Mouse (Mus musculus) MEL (cell line): ENCODE results near the gene BC025920. TPM values are rescaled to one million over a fixed set of nuclear protein-coding genes. Genes with fewer than 3 reads are reported as not detected.

Source experiments
- DNase-seq: peaks from one replicate; pipeline ENCODE4 v3.0.0; 2011; ENCODE audit warnings: low read depth, low spot score
- H3K27ac ChIP-seq: 2 replicates; pipeline ENCODE4 v1.5.1; 2012; ENCODE audit warnings: low read depth, mild to moderate bottlenecking, control low read depth, low read length, moderate library complexity; ENCODE audit not compliant: control insufficient read depth
- H3K27me3 ChIP-seq, 2 experiments: fragments of 150-350 bp in 1 of 2; sonication (generic) in 1 of 2; 2 replicates each; pipeline ENCODE4 v1.6.1; 2012; ENCODE audit warnings: low read length in 2 of 2, mild to moderate bottlenecking in 2 of 2, improper control_type of control experiment in 1 of 2, moderate library complexity in 1 of 2; ENCODE audit not compliant: insufficient read depth in 2 of 2, control insufficient read depth in 1 of 2
- H3K36me3 ChIP-seq, 2 experiments: 2 replicates each; pipeline ENCODE4 v1.6.1; 2012 to 2014; ENCODE audit warnings: low read length in 2 of 2, improper control_type of control experiment in 1 of 2, inconsistent platforms in 1 of 2, mild to moderate bottlenecking in 1 of 2; ENCODE audit not compliant: insufficient read depth in 2 of 2, control insufficient read depth in 1 of 2
- H3K4me1 ChIP-seq, 2 experiments: fragments of 150-350 bp in 1 of 2; sonication (generic) in 1 of 2; 2 replicates each; pipeline ENCODE4 v1.6.1; 2012; ENCODE audit warnings: low read length in 2 of 2, improper control_type of control experiment in 1 of 2, mild to moderate bottlenecking in 1 of 2; ENCODE audit not compliant: insufficient read depth in 2 of 2, control insufficient read depth in 1 of 2
- H3K4me3 ChIP-seq, 2 experiments: fragments of 150-350 bp in 1 of 2; sonication (generic) in 1 of 2; 2 replicates each; pipeline ENCODE4 v1.5.1; 2012; ENCODE audit warnings: low read depth in 2 of 2, low read length in 2 of 2, mild to moderate bottlenecking in 2 of 2, moderate library complexity in 2 of 2, control low read depth in 1 of 2, improper control_type of control experiment in 1 of 2; ENCODE audit not compliant: control insufficient read depth in 1 of 2, insufficient read depth in 1 of 2
- H3K79me2 ChIP-seq: 2 replicates; pipeline ENCODE4 v1.6.1; 2012; ENCODE audit warnings: mild to moderate bottlenecking, low read length, moderate library complexity; ENCODE audit not compliant: control insufficient read depth, poor library complexity, insufficient read depth
- H3K9ac ChIP-seq: 2 replicates; pipeline ENCODE4 v1.6.1; 2012; ENCODE audit warnings: low read depth, mild to moderate bottlenecking, control low read depth, low read length, moderate library complexity; ENCODE audit not compliant: control insufficient read depth, poor library complexity, severe bottlenecking
- H3K9me3 ChIP-seq: fragments of 150-350 bp; sonication (generic); replicated peaks from 2 replicates; pipeline ENCODE4 v1.6.1; 2012; ENCODE audit warnings: mild to moderate bottlenecking, low read length, improper control_type of control experiment, moderate library complexity; ENCODE audit not compliant: insufficient read depth
- BHLHE40 ChIP-seq: IDR thresholded peaks from 2 replicates; pipeline ENCODE4 v1.6.1; 2012; ENCODE audit warnings: low read depth, mild to moderate bottlenecking, inconsistent platforms, low read length, improper control_type of control experiment, borderline replicate concordance
- CHD1 ChIP-seq: IDR thresholded peaks from 2 replicates; pipeline ENCODE4 v1.6.1; 2012; ENCODE audit warnings: low read depth, mild to moderate bottlenecking, inconsistent platforms, low read length, improper control_type of control experiment
- CTCF ChIP-seq, 3 experiments: IDR thresholded peaks in 2 of 3; conservative IDR thresholded peaks in 1 of 3; 2 replicates each; pipeline ENCODE4 v1.5.1; 2011 to 2012; ENCODE audit warnings: low read length in 3 of 3, low read depth in 2 of 3, mild to moderate bottlenecking in 2 of 3, improper control_type of control experiment in 1 of 3, inconsistent platforms in 1 of 3, mixed read lengths in 1 of 3, moderate library complexity in 1 of 3; ENCODE audit not compliant: control insufficient read depth in 1 of 3, insufficient read depth in 1 of 3, poor library complexity in 1 of 3, severe bottlenecking in 1 of 3
- E2F4 ChIP-seq: IDR thresholded peaks from 2 replicates; pipeline ENCODE4 v1.6.1; 2011; ENCODE audit warnings: low read depth, low read length, improper control_type of control experiment, borderline replicate concordance
- ELF1 ChIP-seq: IDR thresholded peaks from 2 replicates; pipeline ENCODE4 v1.6.1; 2014; ENCODE audit warnings: low read depth, mild to moderate bottlenecking, inconsistent platforms, low read length, improper control_type of control experiment, moderate library complexity
- EP300 ChIP-seq, 2 experiments: IDR thresholded peaks; 2 replicates each; pipeline ENCODE4 v1.6.1; 2011; ENCODE audit warnings: improper control_type of control experiment in 2 of 2, low read length in 2 of 2, low read depth in 1 of 2, mild to moderate bottlenecking in 1 of 2
- GATA1 ChIP-seq: IDR thresholded peaks from 2 replicates; pipeline ENCODE4 v1.6.1; 2011; ENCODE audit warnings: low read depth, low read length, improper control_type of control experiment
- MAX ChIP-seq: IDR thresholded peaks from 2 replicates; pipeline ENCODE4 v1.6.1; 2011; ENCODE audit warnings: low read length, improper control_type of control experiment
- MEF2A ChIP-seq: IDR thresholded peaks from 2 replicates; pipeline ENCODE4 v1.6.1; 2014; ENCODE audit warnings: low read depth, mild to moderate bottlenecking, inconsistent platforms, low read length, improper control_type of control experiment; ENCODE audit not compliant: poor library complexity, insufficient replicate concordance, severe bottlenecking; ENCODE audit errors: extremely low read depth
- MYC ChIP-seq: IDR thresholded peaks from 2 replicates; pipeline ENCODE4 v1.6.1; 2011; ENCODE audit warnings: low read depth, mild to moderate bottlenecking, low read length, improper control_type of control experiment, moderate library complexity
- NELFE ChIP-seq: IDR thresholded peaks from 2 replicates; pipeline ENCODE4 v1.6.1; 2011; ENCODE audit warnings: low read depth, low read length, improper control_type of control experiment
- POLR2AphosphoS5 ChIP-seq: IDR thresholded peaks from 2 replicates; pipeline ENCODE4 v1.6.1; 2012; ENCODE audit warnings: low read depth, borderline replicate concordance, mild to moderate bottlenecking, inconsistent platforms, low read length, moderate library complexity, mixed read lengths
- RAD21 ChIP-seq: IDR thresholded peaks from 2 replicates; pipeline ENCODE4 v1.6.1; 2011; ENCODE audit warnings: mild to moderate bottlenecking, low read depth, low read length, improper control_type of control experiment
- SIN3A ChIP-seq: IDR thresholded peaks from 2 replicates; pipeline ENCODE4 v1.6.1; 2012; ENCODE audit warnings: low read length, improper control_type of control experiment, inconsistent platforms
- SMC3 ChIP-seq: IDR thresholded peaks from 2 replicates; pipeline ENCODE4 v1.6.1; 2011; ENCODE audit warnings: low read depth, low read length, improper control_type of control experiment
- TAL1 ChIP-seq: IDR thresholded peaks from 2 replicates; pipeline ENCODE4 v1.6.1; 2012; ENCODE audit warnings: mild to moderate bottlenecking, inconsistent platforms, low read length, moderate library complexity, mixed read lengths
- TCF12 ChIP-seq: IDR thresholded peaks from 2 replicates; pipeline ENCODE4 v1.6.1; 2014; ENCODE audit warnings: low read depth, mild to moderate bottlenecking, inconsistent platforms, low read length, improper control_type of control experiment, moderate library complexity
- polyA plus RNA-seq, 2 experiments: library from polyadenylated mRNA; stranded (reverse) in 1 of 2; unstranded in 1 of 2; fragments of >175 nt in 1 of 2; fragments of >200 nt in 1 of 2; gene quantifications; 2 replicates each; pipeline versions ENCODE4 v1.2.1 to v1.2.4; 2012; ENCODE audit warnings: low replicate concordance in 2 of 2, low read depth in 1 of 2; ENCODE audit not compliant: insufficient read length in 2 of 2, insufficient read depth in 1 of 2, missing spikeins in 1 of 2
- total RNA-seq: library from RNA; depleted of rRNA; stranded (reverse); fragments of 300-350 nt; gene quantifications from 2 replicates; pipeline ENCODE4 v1.2.3, GENCODE M21; 2012

The BC025920 gene
- total and polyA plus RNA-seq, 3 experiments, result 1.1 to 1.7 TPM; not detected in 1

- TF ChIP-seq ELF1 (peak; percentile 92), E2F4 (no peak), GATA1 (no peak), RAD21 (peak; percentile 69), SIN3A (peak; percentile 94), MEF2A (no peak), MAX (no peak), BHLHE40 (peak; percentile 71), TAL1 (no peak), EP300 (IDR thresholded peaks at IDR 0.05; ENCODE audit: low read depth in 1 of 2, low read length in 2 of 2) (peak; percentile 21 to 60; a peak in 2 of 4 replicates), NELFE (peak; percentile 69), POLR2AphosphoS5 (no peak), CHD1 (peak; percentile 83; the same call in 1 of the 2 replicates)
These were observed 953 bp upstream of the BC025920 start (continued) for GRCm38 (mm10) chr10:81604968-81605665.

GRCm38 (mm10) chr10:81605666-81605973, 450 bp upstream of the BC025920 start:
- Histone ChIP-seq H3K4me1 (peaks cover 7 to 20% of the 10 kb centered on the region in 2 experiments; a peak in 3 of 4 replicates), H3K27me3 (no peaks in the 10 kb centered on the region), H3K9ac (peak overlapping the region; percentile 76), H3K9me3 (no peaks in the 10 kb centered on the region), H3K79me2 (no peaks in the 10 kb centered on the region; the same call in 1 of the 2 replicates), H3K36me3 (peaks cover 0 to 18% of the 10 kb centered on the region in 2 experiments; a peak in 2 of 4 replicates), H3K4me3 (peak overlapping the region; percentile 67 to 79), H3K27ac (peak overlapping the region; percentile 91)
- TF ChIP-seq CHD1 (peak; percentile 81), TCF12 (no peak)
- DNase-seq, result no peak

GRCm38 (mm10) chr10:81608308-81608707, 2.2 kb downstream of the BC025920 start:
- Histone ChIP-seq H3K9me3 (no peaks in the 10 kb centered on the region), H3K4me1 (peaks cover 7 to 11% of the 10 kb centered on the region in 2 experiments; a peak in 2 of 4 replicates), H3K79me2 (no peaks in the 10 kb centered on the region; the same call in 1 of the 2 replicates), H3K27ac (no peak overlapping the region), H3K9ac (no peak overlapping the region), H3K4me3 (no peak overlapping the region), H3K36me3 (peaks cover 0 to 10% of the 10 kb centered on the region in 2 experiments; a peak in 2 of 4 replicates), H3K27me3 (no peaks in the 10 kb centered on the region)
- no peak for DNase-seq
- TF ChIP-seq SMC3 (peak; percentile 18; the same call in 1 of the 2 replicates), MYC (no peak), CTCF (IDR thresholded peaks at IDR 0.05 in 2 of 3, conservative IDR thresholded peaks at IDR 0.05 in 1 of 3; ENCODE audit: control insufficient read depth in 1 of 3, insufficient read depth in 1 of 3, low read depth in 2 of 3, low read length in 3 of 3, poor library complexity in 1 of 3, severe bottlenecking in 1 of 3) (peak; percentile 20 to 49 (median 32))
